Mouse (Mus musculus) liver, embryonic 11.5 days (tissue): ENCODE measurements around the gene Stk33. TPM values are rescaled to one million over a fixed set of nuclear protein-coding genes. Genes with fewer than 3 reads are reported as not detected.

ENCODE experiments used
- ATAC-seq: fragments of 200-750 bp; cut with Nextera tagmentation; replicated peaks from 2 replicates; pipeline ENCODE4 v1.8.0; 2017; ENCODE audit warnings: moderate number of reproducible peaks, mild to moderate bottlenecking, moderate TSS enrichment, moderate library complexity; ENCODE audit not compliant: low FRiP score
- DNase-seq: peaks from one replicate; pipeline ENCODE4 v3.0.0-alpha.2; 2017; ENCODE audit warnings: low spot score
- H3K27ac ChIP-seq: fragments of 300-500 bp; sonication (generic); 2 replicates; pipeline ENCODE4 v1.5.1; 2014; ENCODE audit warnings: mild to moderate bottlenecking, low read depth, low read length, control low read depth
- H3K27me3 ChIP-seq: fragments of 300-500 bp; sonication (generic); replicated peaks from 2 replicates; pipeline ENCODE4 v1.6.1; 2014; ENCODE audit warnings: low read length, mixed read lengths; ENCODE audit not compliant: control insufficient read depth, insufficient read depth
- H3K36me3 ChIP-seq: fragments of 300-500 bp; sonication (generic); 2 replicates; pipeline ENCODE4 v1.6.1; 2014; ENCODE audit warnings: mild to moderate bottlenecking, low read length, moderate library complexity, mixed read lengths; ENCODE audit not compliant: control insufficient read depth, insufficient read depth
- H3K4me1 ChIP-seq: fragments of 300-500 bp; sonication (generic); replicated peaks from 2 replicates; pipeline ENCODE4 v1.6.1; 2014; ENCODE audit warnings: low read length, mixed read lengths; ENCODE audit not compliant: control insufficient read depth, insufficient read depth
- H3K4me2 ChIP-seq: fragments of 300-500 bp; sonication (generic); 2 replicates; pipeline ENCODE4 v1.6.1; 2014; ENCODE audit warnings: mild to moderate bottlenecking, control low read depth, moderate library complexity
- H3K4me3 ChIP-seq: fragments of 300-500 bp; sonication (generic); 2 replicates; pipeline ENCODE4 v1.5.1; 2014; ENCODE audit warnings: low read depth, low read length, control low read depth
- H3K9ac ChIP-seq: fragments of 300-500 bp; sonication (generic); 2 replicates; pipeline ENCODE4 v1.6.1; 2014; ENCODE audit warnings: low read depth, low read length, control low read depth
- H3K9me3 ChIP-seq: fragments of 300-500 bp; sonication (generic); 2 replicates; pipeline ENCODE4 v1.6.1; 2016; ENCODE audit warnings: low read length, inconsistent platforms, mixed read lengths; ENCODE audit not compliant: control insufficient read depth
- WGBS: fragments of 180-500 bp; shearing (Covaris S2); extraction: QIAGEN DNeasy Blood & Tissue Kit; methylation state at CpG from one replicate; pipeline ENCODE4 v1.1.7; 2014; 5-methylcytosine and 5-hydroxymethylcytosine counted together
- polyA plus RNA-seq: library from polyadenylated mRNA; unstranded; fragments of >200 nt; fragmentation: Nextera tagmentation; extraction: Ambion mirVana; gene quantifications from 2 replicates; pipeline ENCODE4 v1.2.1, GENCODE M21; 2014

The Stk33 gene
- polyA plus RNA-seq, 1 experiment from 2014 or later: not detected

- no peak for ATAC-seq
- WGBS: 59% methylated on average over 2 of the region's 2 CpGs
- no peaks in the 10 kb centered on the region for H3K4me1 ChIP-seq
- H3K9ac ChIP-seq: no peak overlapping the region
- no peaks in the 10 kb centered on the region for H3K9me3 ChIP-seq
- no peaks in the 10 kb centered on the region for H3K27me3 ChIP-seq
- H3K4me3 ChIP-seq: no peak overlapping the region
- DNase-seq: no peak
- H3K4me2 ChIP-seq: no peak overlapping the region
- H3K27ac ChIP-seq: no peak overlapping the region
- H3K36me3 ChIP-seq: no peaks in the 10 kb centered on the region
Observed at GRCm38 (mm10) chr7:109455748-109456147, 16.9 kb upstream of the Stk33 start.

GRCm38 (mm10) chr7:109454856-109455255, 16.0 kb upstream of the Stk33 start:
- Histone ChIP-seq H3K4me1 (no peaks in the 10 kb centered on the region), H3K4me2 (no peak overlapping the region), H3K9me3 (no peaks in the 10 kb centered on the region), H3K4me3 (no peak overlapping the region), H3K36me3 (no peaks in the 10 kb centered on the region), H3K27me3 (no peaks in the 10 kb centered on the region), H3K27ac (no peak overlapping the region), H3K9ac (no peak overlapping the region)
- WGBS: 85% methylated on average over 9 of the region's 9 CpGs
- no peak for DNase-seq
- ATAC-seq: no peak

GRCm38 (mm10) chr7:109448060-109448459, 9.2 kb upstream of the Stk33 start:
- DNase-seq: no peak
- no peaks in the 10 kb centered on the region for H3K36me3 ChIP-seq
- H3K4me2 ChIP-seq: no peak overlapping the region
- no peaks in the 10 kb centered on the region for H3K9me3 ChIP-seq
- H3K9ac ChIP-seq: no peak overlapping the region
- no peaks in the 10 kb centered on the region for H3K4me1 ChIP-seq
- no peak overlapping the region for H3K27ac ChIP-seq
- H3K27me3 ChIP-seq: no peaks in the 10 kb centered on the region
- H3K4me3 ChIP-seq: no peak overlapping the region
- WGBS: 73% methylated on average over 2 of the region's 2 CpGs
- no peak for ATAC-seq

GRCm38 (mm10) chr7:109445012-109445411, 6.1 kb upstream of the Stk33 start:
- 10% methylated on average over 6 of the region's 6 CpGs for WGBS
- ATAC-seq (no peak), DNase-seq (no peak)
- Histone ChIP-seq H3K4me1 (no peaks in the 10 kb centered on the region), H3K27me3 (peaks cover 3% of the 10 kb centered on the region), H3K36me3 (no peaks in the 10 kb centered on the region), H3K9ac (no peak overlapping the region), H3K9me3 (no peaks in the 10 kb centered on the region), H3K4me2 (no peak overlapping the region), H3K4me3 (no peak overlapping the region), H3K27ac (no peak overlapping the region)

GRCm38 (mm10) chr7:109442739-109443138, 3.9 kb upstream of the Stk33 start:
- H3K27me3 ChIP-seq: peaks cover 26% of the 10 kb centered on the region
- H3K9ac ChIP-seq: no peak overlapping the region
- H3K36me3 ChIP-seq: no peaks in the 10 kb centered on the region
- H3K4me2 ChIP-seq: no peak overlapping the region
- H3K4me3 ChIP-seq: no peak overlapping the region
- no peaks in the 10 kb centered on the region for H3K4me1 ChIP-seq
- H3K9me3 ChIP-seq: no peaks in the 10 kb centered on the region
- ATAC-seq (no peak), DNase-seq (no peak)
- H3K27ac ChIP-seq: no peak overlapping the region
- 69% methylated on average over 5 of the region's 5 CpGs for WGBS

GRCm38 (mm10) chr7:109440697-109441269, 1.9 kb upstream of the Stk33 start:
- Histone ChIP-seq H3K4me2 (no peak overlapping the region), H3K27ac (no peak overlapping the region), H3K4me3 (no peak overlapping the region), H3K27me3 (peaks cover 33% of the 10 kb centered on the region), H3K4me1 (no peaks in the 10 kb centered on the region), H3K9ac (no peak overlapping the region), H3K9me3 (no peaks in the 10 kb centered on the region), H3K36me3 (no peaks in the 10 kb centered on the region)
- no peak for ATAC-seq
- DNase-seq: no peak
- WGBS: 79% methylated on average over 9 of the region's 9 CpGs

- no peak overlapping the region for H3K4me2 ChIP-seq
- no peaks in the 10 kb centered on the region for H3K36me3 ChIP-seq
- H3K4me1 ChIP-seq: no peaks in the 10 kb centered on the region
- 52% methylated on average over 3 of the region's 3 CpGs for WGBS
- DNase-seq (no peak), ATAC-seq (no peak)
- no peaks in the 10 kb centered on the region for H3K9me3 ChIP-seq
- H3K9ac ChIP-seq: no peak overlapping the region
- H3K27me3 ChIP-seq: no peaks in the 10 kb centered on the region
- no peak overlapping the region for H3K27ac ChIP-seq
- no peak overlapping the region for H3K4me3 ChIP-seq
Observed at GRCm38 (mm10) chr7:109424422-109425159, 14.3 kb downstream of the Stk33 start.

GRCm38 (mm10) chr7:109422803-109423202, 16.1 kb downstream of the Stk33 start:
- Histone ChIP-seq H3K9ac (no peak overlapping the region), H3K36me3 (no peaks in the 10 kb centered on the region), H3K4me2 (no peak overlapping the region), H3K9me3 (no peaks in the 10 kb centered on the region), H3K27ac (no peak overlapping the region), H3K27me3 (no peaks in the 10 kb centered on the region), H3K4me1 (no peaks in the 10 kb centered on the region), H3K4me3 (no peak overlapping the region)
- ATAC-seq (no peak), DNase-seq (no peak)
- 70% methylated on average over 8 of the region's 8 CpGs for WGBS

- Histone ChIP-seq H3K27ac (no peak overlapping the region), H3K4me3 (no peak overlapping the region), H3K4me2 (no peak overlapping the region), H3K9ac (no peak overlapping the region), H3K9me3 (no peaks in the 10 kb centered on the region), H3K36me3 (no peaks in the 10 kb centered on the region), H3K27me3 (no peaks in the 10 kb centered on the region), H3K4me1 (no peaks in the 10 kb centered on the region)
- 67% methylated on average over 7 of the region's 7 CpGs for WGBS
- DNase-seq: no peak
- no peak for ATAC-seq
Observed at GRCm38 (mm10) chr7:109405491-109405890, 33.4 kb downstream of the Stk33 start.
